Comparison of ENCODE assay signal across 16 mouse cellular contexts in the genomic region with DNA sequence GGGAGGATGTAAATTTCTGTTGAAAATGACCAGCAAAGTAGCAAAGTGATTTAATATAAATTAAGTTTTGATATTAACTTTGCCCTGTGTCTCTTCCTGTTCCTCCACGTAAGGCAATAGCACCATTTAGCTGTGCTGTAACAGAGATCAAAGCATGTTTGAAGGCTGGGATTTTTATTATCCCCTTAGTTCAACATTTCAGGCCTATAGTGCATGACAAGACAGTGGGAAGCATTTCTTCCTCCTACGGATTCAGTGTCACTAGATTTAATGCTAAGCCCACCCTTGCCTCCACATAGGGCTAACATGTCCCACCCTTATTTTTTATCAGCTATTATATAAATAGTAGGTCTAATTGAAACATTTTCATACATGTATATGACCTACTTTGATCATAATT.
"Had no signal": no experiment of that assay in that cellular context is flagged by ENCODE, and none has a peak within 500 bp of the region (broad histone marks: within the 10 kb centered on the region; RNA-seq: fewer than 3 reads in every experiment).

No protein-coding gene starts in this region.

- H3K9me3 ChIP-seq: liver, embryonic 15.5 days; lung, embryonic 15.5 days; megakaryocyte, embryonic 14.5 days; neural tube, embryonic 12.5 days; stomach, embryonic 15.5 days had no signal

- H3K9ac ChIP-seq: liver, embryonic 15.5 days; liver, postnatal 0 days; lung, embryonic 15.5 days; neural tube, embryonic 12.5 days; stomach, embryonic 15.5 days had no signal

- H3K36me3 ChIP-seq: liver, embryonic 15.5 days; lung, embryonic 15.5 days; neural tube, embryonic 12.5 days; stomach, embryonic 15.5 days had no signal

- H3K4me3 ChIP-seq: liver, embryonic 15.5 days; lung, embryonic 15.5 days; megakaryocyte, embryonic 14.5 days; neural tube, embryonic 12.5 days; stomach, embryonic 15.5 days had no signal

- ATAC-seq: liver, postnatal 0 days; lung, postnatal 0 days had no signal

- H3K4me1 ChIP-seq: liver, embryonic 15.5 days; lung, embryonic 15.5 days; neural tube, embryonic 12.5 days; stomach, embryonic 15.5 days had no signal

- DNase-seq: liver, postnatal 0 days; lung, adult 2 months; lung, postnatal 14 days; lung, postnatal 36 days; right cerebral cortex, postnatal 14 days; thymus, adult 2 months; thymus, postnatal 25 days; thymus, postnatal 4 days had no signal

- H3K27me3 ChIP-seq: liver, embryonic 15.5 days; lung, embryonic 15.5 days; megakaryocyte, embryonic 14.5 days; neural tube, embryonic 12.5 days; stomach, embryonic 15.5 days had no signal

- H3K27ac ChIP-seq: liver, embryonic 15.5 days; lung, embryonic 15.5 days; macrophage; neural tube, embryonic 12.5 days; stomach, embryonic 15.5 days; stomach, postnatal 0 days had no signal

- H3K4me2 ChIP-seq: liver, embryonic 15.5 days; lung, embryonic 15.5 days; neural tube, embryonic 12.5 days; stomach, embryonic 15.5 days had no signal
